Mouse (Mus musculus) intestine, postnatal 0 days (tissue): ENCODE data around the gene Lat2. TPM values are rescaled to one million over a fixed set of nuclear protein-coding genes. Genes with fewer than 3 reads are reported as not detected.

Source experiments
- ATAC-seq: fragments of 200-750 bp; cut with Nextera tagmentation; 2 replicates; pipeline ENCODE4 v1.8.0; 2017; ENCODE audit warnings: mild to moderate bottlenecking, moderate TSS enrichment, moderate library complexity
- H3K27ac ChIP-seq: fragments of 300-500 bp; sonication (generic); 2 replicates; pipeline ENCODE4 v1.5.1; 2014; ENCODE audit warnings: mild to moderate bottlenecking, low read depth, low read length, moderate library complexity
- H3K27me3 ChIP-seq: fragments of 300-500 bp; sonication (generic); replicated peaks from 2 replicates; pipeline ENCODE4 v1.6.1; 2014; ENCODE audit warnings: low read length, mixed read lengths; ENCODE audit not compliant: control insufficient read depth, insufficient read depth
- H3K36me3 ChIP-seq: fragments of 300-500 bp; sonication (generic); 2 replicates; pipeline ENCODE4 v1.6.1; 2014; ENCODE audit warnings: mild to moderate bottlenecking, moderate library complexity; ENCODE audit not compliant: control insufficient read depth, insufficient read depth
- H3K4me1 ChIP-seq: fragments of 300-500 bp; sonication (generic); replicated peaks from 2 replicates; pipeline ENCODE4 v1.6.1; 2014; ENCODE audit warnings: antibody characterized with exemption, low read length, mixed read lengths; ENCODE audit not compliant: control insufficient read depth, insufficient read depth
- H3K4me2 ChIP-seq: fragments of 300-500 bp; sonication (generic); replicated peaks from 2 replicates; pipeline ENCODE4 v1.6.1; 2014; ENCODE audit warnings: low read depth, mild to moderate bottlenecking, moderate library complexity
- H3K4me3 ChIP-seq: fragments of 300-500 bp; sonication (generic); 2 replicates; pipeline ENCODE4 v1.5.1; 2014; ENCODE audit warnings: low read depth, low read length
- H3K9ac ChIP-seq: fragments of 300-500 bp; sonication (generic); 2 replicates; pipeline ENCODE4 v1.6.1; 2014; ENCODE audit warnings: mild to moderate bottlenecking, low read depth, low read length
- H3K9me3 ChIP-seq: fragments of 300-500 bp; sonication (generic); 2 replicates; pipeline ENCODE4 v1.6.1; 2016; ENCODE audit warnings: mixed run types; ENCODE audit not compliant: control insufficient read depth
- CTCF ChIP-seq: sonication (generic); IDR thresholded peaks from 2 replicates; pipeline ENCODE4 v1.5.1; 2016; ENCODE audit warnings: low read depth, mild to moderate bottlenecking, control low read depth, antibody characterized with exemption, moderate library complexity
- WGBS: fragments of 180-500 bp; shearing (Covaris S2); extraction: QIAGEN DNeasy Blood & Tissue Kit; methylation state at CpG from one replicate; pipeline ENCODE4 v1.1.7; 2014; 5-methylcytosine and 5-hydroxymethylcytosine counted together
- polyA plus RNA-seq: library from polyadenylated mRNA; unstranded; fragments of >200 nt; fragmentation: Nextera tagmentation; extraction: Ambion mirVana; gene quantifications from 2 replicates; pipeline ENCODE4 v1.2.1, GENCODE M21; 2015

Lat2 gene
- polyA plus RNA-seq, 1 experiment from 2014 or later, result 1.4 TPM

DNA sequence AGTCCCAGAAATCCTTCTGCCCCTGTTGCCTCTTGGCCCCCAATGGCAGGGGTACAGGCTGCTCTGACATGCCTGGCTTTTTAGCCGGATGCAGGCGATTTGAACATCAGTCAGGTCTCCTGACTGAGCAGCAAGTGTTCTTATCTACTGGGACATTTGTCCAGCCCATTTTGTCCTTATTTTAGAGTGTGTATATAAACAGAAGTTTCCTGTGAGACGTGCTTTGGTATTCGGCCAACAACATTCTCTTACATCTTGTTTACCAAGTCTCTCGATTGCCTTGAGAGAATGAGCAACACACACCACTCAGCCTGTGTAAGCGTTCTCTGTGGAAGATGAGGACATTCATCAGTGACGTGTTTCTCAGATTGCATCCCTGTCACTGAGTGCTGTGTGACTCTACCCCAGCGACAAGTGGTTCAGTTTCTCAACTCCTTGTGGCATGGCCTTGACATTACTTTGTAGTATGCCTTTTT lies 29.9 kb upstream of the Lat2 start:
- WGBS, result 30% methylated on average over 8 of the region's 8 CpGs
- no peaks in the 10 kb centered on the region for H3K27me3 ChIP-seq

GRCm38 (mm10) chr5:134644121-134644520 lies 29.3 kb upstream of the Lat2 start:
- no peak for ATAC-seq
- Histone ChIP-seq H3K27ac (peak overlapping the region; percentile 60), H3K9me3 (no peaks in the 10 kb centered on the region), H3K9ac (no peak overlapping the region), H3K4me2 (no peak overlapping the region), H3K4me1 (no peaks in the 10 kb centered on the region), H3K36me3 (no peaks in the 10 kb centered on the region), H3K4me3 (no peak overlapping the region), H3K27me3 (no peaks in the 10 kb centered on the region)
- 80% methylated on average over 1 of the region's 1 CpGs for WGBS
- TF ChIP-seq CTCF, result peak; percentile 41

More for the DNA sequence above, 29.9 kb upstream of the Lat2 start:
- H3K4me2 ChIP-seq, result no peak overlapping the region
- ATAC-seq, result no peak
- no peaks in the 10 kb centered on the region for H3K36me3 ChIP-seq
- peak overlapping the region; percentile 60; the same call in 1 of the 2 replicates for H3K27ac ChIP-seq
- H3K4me1 ChIP-seq, result no peaks in the 10 kb centered on the region
- no peak overlapping the region for H3K9ac ChIP-seq
- TF ChIP-seq CTCF, result no peak
- no peak overlapping the region for H3K4me3 ChIP-seq
- no peaks in the 10 kb centered on the region for H3K9me3 ChIP-seq

DNA sequence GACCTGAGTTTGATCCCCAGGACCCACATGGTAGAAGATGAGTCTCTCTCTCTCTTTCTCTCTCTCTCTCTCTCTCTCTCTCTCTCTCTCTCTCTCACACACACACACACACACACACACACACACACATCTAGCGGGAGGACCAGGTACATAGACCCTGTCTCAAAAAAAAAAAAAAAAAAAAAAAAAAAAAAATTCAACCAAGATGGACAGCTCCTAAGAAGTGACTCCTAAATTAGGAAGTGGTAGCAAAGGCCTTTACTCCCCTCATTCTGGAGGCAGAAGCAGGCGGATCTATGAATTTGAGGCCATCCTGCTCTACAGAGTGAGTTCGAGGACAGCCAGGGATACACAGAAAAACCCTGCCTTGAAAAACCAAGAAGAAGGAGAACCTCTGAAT lies 25.5 kb upstream of the Lat2 start:
- Histone ChIP-seq H3K4me2 (no peak overlapping the region), H3K4me3 (no peak overlapping the region), H3K9ac (no peak overlapping the region), H3K36me3 (peaks cover 10% of the 10 kb centered on the region), H3K27me3 (no peaks in the 10 kb centered on the region), H3K4me1 (no peaks in the 10 kb centered on the region), H3K9me3 (no peaks in the 10 kb centered on the region), H3K27ac (no peak overlapping the region)
- ATAC-seq, result no peak
- WGBS, result 78% methylated on average over 3 of the region's 3 CpGs
- no peak for TF ChIP-seq CTCF

DNA sequence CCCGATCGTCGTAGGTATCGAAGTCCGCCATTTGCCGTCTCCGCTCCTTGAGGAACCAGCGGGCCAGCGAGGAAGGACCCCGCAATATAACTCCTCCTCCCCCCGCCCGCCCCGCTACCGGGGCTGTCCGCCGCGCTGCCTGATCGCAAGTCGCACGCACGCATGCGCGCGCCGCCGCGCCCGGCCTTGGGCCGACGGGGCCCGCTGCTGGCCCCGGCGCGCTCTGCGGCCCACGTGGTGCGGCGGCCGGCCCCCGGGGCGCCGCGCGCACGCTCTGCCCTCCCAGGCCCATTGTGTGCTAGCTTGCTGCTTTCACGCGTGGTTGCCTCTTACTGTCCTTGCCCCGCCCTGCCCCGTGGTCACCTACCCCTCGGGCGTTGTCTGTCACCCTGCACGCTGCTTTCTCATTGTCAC lies 24.5 kb upstream of the Lat2 start, which contains the start of gene Eif4h:
Gene Eif4h (minus strand): TSS at position 222 of the 414 bp plus-strand sequence.
- peak within 1 kb of the TSS; percentile 76 for H3K4me2 ChIP-seq
- H3K4me1 ChIP-seq, result no peaks in the 10 kb centered on the region
- WGBS, result under 1% methylated on average over 51 of the region's 52 CpGs
- H3K27ac ChIP-seq, result peak within 1 kb of the TSS; percentile 98
- H3K27me3 ChIP-seq, result no peaks in the 10 kb centered on the region
- H3K4me3 ChIP-seq, result peak within 1 kb of the TSS; percentile 97
- H3K9ac ChIP-seq, result peak within 1 kb of the TSS; percentile 100
- H3K9me3 ChIP-seq, result no peaks in the 10 kb centered on the region
- peak; percentile 93 for ATAC-seq
- no peak for TF ChIP-seq CTCF
- H3K36me3 ChIP-seq, result peaks cover 19% of the 10 kb centered on the region

- H3K4me1 ChIP-seq, result no peaks in the 10 kb centered on the region
- no peaks in the 10 kb centered on the region for H3K27me3 ChIP-seq
- peak overlapping the region; percentile 97 for H3K4me3 ChIP-seq
- H3K27ac ChIP-seq, result peak overlapping the region; percentile 98
- peak; percentile 74 for ATAC-seq
- TF ChIP-seq CTCF, result no peak
- 1% methylated on average over 78 of the region's 85 CpGs for WGBS
- H3K9ac ChIP-seq, result peak overlapping the region; percentile 100
- no peaks in the 10 kb centered on the region for H3K9me3 ChIP-seq
- peaks cover 23% of the 10 kb centered on the region for H3K36me3 ChIP-seq
- H3K4me2 ChIP-seq, result peak overlapping the region; percentile 76
These were observed 23.8 kb upstream of the Lat2 start for GRCm38 (mm10) chr5:134638461-134639268.

DNA sequence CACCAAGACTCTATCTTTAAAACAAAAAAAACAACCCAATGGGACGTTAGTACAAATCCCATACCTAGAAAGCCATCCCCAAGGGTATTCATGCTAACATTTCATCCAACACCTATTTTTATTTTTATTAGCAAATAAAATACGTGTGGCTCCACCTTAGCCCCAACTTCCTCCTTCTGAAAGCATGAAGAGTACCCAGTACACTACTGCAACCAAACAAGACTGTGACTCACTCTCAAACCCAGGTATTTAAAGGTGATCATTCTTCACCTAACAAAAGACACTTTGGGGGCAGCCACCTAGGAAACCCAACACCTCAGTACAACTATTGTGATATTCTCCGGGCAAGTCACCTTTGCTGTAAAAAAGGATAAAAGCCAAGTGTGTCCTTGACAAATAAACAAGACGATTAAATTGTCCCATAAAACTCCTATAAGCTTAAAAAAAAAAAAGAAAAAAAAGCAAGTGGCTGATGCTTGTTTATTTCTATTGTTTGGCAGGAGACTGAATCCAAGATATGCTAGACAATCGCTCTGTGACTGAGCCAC lies 23.1 kb upstream of the Lat2 start:
- H3K9me3 ChIP-seq, result no peaks in the 10 kb centered on the region

More for the DNA sequence above, 23.1 kb upstream of the Lat2 start:
- Histone ChIP-seq H3K4me1 (no peaks in the 10 kb centered on the region), H3K36me3 (peaks cover 23% of the 10 kb centered on the region), H3K4me2 (peak overlapping the region; percentile 76), H3K9ac (peak overlapping the region; percentile 100), H3K27me3 (no peaks in the 10 kb centered on the region), H3K4me3 (peak overlapping the region; percentile 97), H3K27ac (peak overlapping the region; percentile 98)
- no peak for TF ChIP-seq CTCF
- no peak for ATAC-seq
- 7% methylated on average over 5 of the region's 5 CpGs for WGBS
